In genomic region chr19:23142427-23143073, GRCm38 (mm10) we compare ENCODE assay signal across 8 mouse cellular contexts. TPM values are rescaled to one million over a fixed set of nuclear protein-coding genes. Genes with fewer than 3 reads are reported as not detected.
DNase-seq lines count a peak whose midpoint lies in the region; ATAC-seq lines count a peak whose summit lies in the region.

No protein-coding gene starts in this region.

- peak overlapping the region; percentile 60; the same call in 1 of the 2 replicates for H3K9ac ChIP-seq in embryonic facial prominence, embryonic 12.5 days
- peak overlapping the region; percentile 73; the same call in 1 of the 2 replicates for H3K9ac ChIP-seq in hindbrain, embryonic 13.5 days
- peak overlapping the region; percentile 79 for H3K9ac ChIP-seq in liver, embryonic 12.5 days
- 0 out of 2 replicates have a peak overlapping the region, but pooled peaks have one; percentile 63 for H3K9ac ChIP-seq in neural tube, embryonic 14.5 days (replicated peaks; ENCODE audit: low read depth, low read length)

- H3K4me2 ChIP-seq in embryonic facial prominence, embryonic 12.5 days (replicated peaks) = peak overlapping the region; percentile 96
- peak overlapping the region; percentile 98 for H3K4me2 ChIP-seq in hindbrain, embryonic 13.5 days
- H3K4me2 ChIP-seq in liver, embryonic 12.5 days = peak overlapping the region; percentile 100
- peak overlapping the region; percentile 97 for H3K4me2 ChIP-seq in neural tube, embryonic 14.5 days (ENCODE audit: low read depth, low read length)

- peaks cover 12% of the 10 kb centered on the region; the same call in 1 of the 2 replicates for H3K4me1 ChIP-seq in embryonic facial prominence, embryonic 12.5 days
- peaks cover 20% of the 10 kb centered on the region for H3K4me1 ChIP-seq in hindbrain, embryonic 13.5 days (replicated peaks)
- peaks cover 60% of the 10 kb centered on the region for H3K4me1 ChIP-seq in liver, embryonic 12.5 days
- peaks cover 10% of the 10 kb centered on the region for H3K4me1 ChIP-seq in neural tube, embryonic 14.5 days (ENCODE audit: control insufficient read depth, insufficient read depth, low read length)

- ATAC-seq in embryonic facial prominence, embryonic 12.5 days (ENCODE audit: insufficient number of reproducible peaks, insufficient read depth, low FRiP score, low TSS enrichment) = no peak
- ATAC-seq in hindbrain, embryonic 13.5 days (ENCODE audit: low FRiP score) = no peak
- ATAC-seq in liver, embryonic 12.5 days = no peak
- no peak for ATAC-seq in neural tube, embryonic 14.5 days (ENCODE audit: low read depth)

- H3K36me3 ChIP-seq in embryonic facial prominence, embryonic 12.5 days = no peaks in the 10 kb centered on the region
- H3K36me3 ChIP-seq in hindbrain, embryonic 13.5 days = no peaks in the 10 kb centered on the region
- no peaks in the 10 kb centered on the region for H3K36me3 ChIP-seq in liver, embryonic 12.5 days
- no peaks in the 10 kb centered on the region for H3K36me3 ChIP-seq in neural tube, embryonic 14.5 days (ENCODE audit: control insufficient read depth, insufficient read depth, low read length)

- peak; percentile 27 for DNase-seq in right cerebral cortex, postnatal 14 days
- no peak for DNase-seq in right cerebral cortex, postnatal 25 days
- DNase-seq in natural killer cell, adult 2 months (ENCODE audit: low spot score in 2 of 2) = no peak
- DNase-seq in urinary bladder, postnatal 10 days (ENCODE audit: low spot score) = no peak

- H3K27me3 ChIP-seq in embryonic facial prominence, embryonic 12.5 days = peaks cover 30% of the 10 kb centered on the region
- peaks cover 51% of the 10 kb centered on the region for H3K27me3 ChIP-seq in hindbrain, embryonic 13.5 days
- peaks cover 25% of the 10 kb centered on the region for H3K27me3 ChIP-seq in liver, embryonic 12.5 days (replicated peaks)
- peaks cover 8% of the 10 kb centered on the region for H3K27me3 ChIP-seq in neural tube, embryonic 14.5 days (ENCODE audit: control insufficient read depth, insufficient read depth, low read length)

- no peaks in the 10 kb centered on the region for H3K9me3 ChIP-seq in embryonic facial prominence, embryonic 12.5 days
- H3K9me3 ChIP-seq in hindbrain, embryonic 13.5 days = no peaks in the 10 kb centered on the region
- H3K9me3 ChIP-seq in liver, embryonic 12.5 days (replicated peaks) = no peaks in the 10 kb centered on the region
- H3K9me3 ChIP-seq in neural tube, embryonic 14.5 days (ENCODE audit: control insufficient read depth, low read length) = no peaks in the 10 kb centered on the region

- 2% methylated on average over 28 of the region's 28 CpGs for WGBS in embryonic facial prominence, embryonic 12.5 days
- 3% methylated on average over 28 of the region's 28 CpGs for WGBS in hindbrain, embryonic 13.5 days
- WGBS in liver, embryonic 12.5 days (ENCODE audit: insufficient replicate concordance) = 4% methylated on average over 28 of the region's 28 CpGs
- 3% methylated on average over 28 of the region's 28 CpGs for WGBS in neural tube, embryonic 14.5 days

- H3K27ac ChIP-seq in embryonic facial prominence, embryonic 12.5 days = no peak overlapping the region
- H3K27ac ChIP-seq in hindbrain, embryonic 13.5 days = no peak overlapping the region
- H3K27ac ChIP-seq in liver, embryonic 12.5 days = no peak overlapping the region
- H3K27ac ChIP-seq in neural tube, embryonic 14.5 days (ENCODE audit: low read depth, low read length) = no peak overlapping the region

- peak overlapping the region; percentile 62 for H3K4me3 ChIP-seq in embryonic facial prominence, embryonic 12.5 days
- H3K4me3 ChIP-seq in hindbrain, embryonic 13.5 days = peak overlapping the region; percentile 63
- peak overlapping the region; percentile 71 for H3K4me3 ChIP-seq in liver, embryonic 12.5 days
- peak overlapping the region; percentile 65 for H3K4me3 ChIP-seq in neural tube, embryonic 14.5 days (ENCODE audit: low read depth, low read length)

RNA-seq across cellular contexts. Expression of gene Klf9, which starts 1.5 kb away (rescaled TPM):
- polyA plus RNA-seq in embryonic facial prominence, embryonic 12.5 days (2016; fragmentation: Nextera tagmentation; extraction: Ambion mirVana) = 2.6 and 2.8 TPM in 2 replicates
- polyA plus RNA-seq in hindbrain, embryonic 13.5 days (2015; fragmentation: Nextera tagmentation; extraction: Ambion mirVana) = 1.4 and 1.8 TPM in 2 replicates
- polyA plus RNA-seq in liver, embryonic 12.5 days (2016; fragmentation: Nextera tagmentation; extraction: Ambion mirVana) = 2.1 and 2.7 TPM in 2 replicates
- 2.2 and 2.8 TPM in 2 replicates for polyA plus RNA-seq in neural tube, embryonic 14.5 days (2014; fragmentation: Nextera tagmentation; extraction: Ambion mirVana)
